9 mouse cellular contexts compared by ENCODE assay signal in genomic region chr13:55478036-55478435, GRCm38 (mm10). TPM values are rescaled to one million over a fixed set of nuclear protein-coding genes. Genes with fewer than 3 reads are reported as not detected.
DNase-seq lines count a peak whose midpoint lies in the region; ATAC-seq and TF ChIP-seq lines count a peak whose summit lies in the region.
"Had no signal": no experiment of that assay in that cellular context is flagged by ENCODE, and none has a peak within 500 bp of the region (broad histone marks: within the 10 kb centered on the region; RNA-seq: fewer than 3 reads in every experiment).

No protein-coding gene starts in this region.

- peak; percentile 73 for DNase-seq in intestine, embryonic 14.5 days (ENCODE audit: low spot score)
- DNase-seq in testis, postnatal 14 days (ENCODE audit: low spot score) = no peak
- DNase-seq in embryonic facial prominence, embryonic 10.5 days (ENCODE audit: low spot score) = peak; percentile 50
- no peak for DNase-seq in spleen, postnatal 36 days (ENCODE audit: low spot score in 2 of 2)

- H3K4me3 ChIP-seq in intestine, embryonic 14.5 days (ENCODE audit: low read depth, low read length) = no peak overlapping the region
- no peak overlapping the region for H3K4me3 ChIP-seq in intestine, embryonic 15.5 days (replicated peaks)
- H3K4me3 ChIP-seq in testis, adult 2 months (ENCODE audit: control insufficient read depth, low read depth, low read length) = no peak overlapping the region
- no peak overlapping the region for H3K4me3 ChIP-seq in embryonic facial prominence, embryonic 10.5 days
- H3K4me3 ChIP-seq in small intestine, adult 2 months (ENCODE audit: low read depth, low read length) = no peak overlapping the region
- no peak overlapping the region for H3K4me3 ChIP-seq in heart, embryonic 12.5 days
- H3K4me3 ChIP-seq: lung, embryonic 15.5 days had no signal

- WGBS in intestine, embryonic 14.5 days = 48% methylated on average over 5 of the region's 5 CpGs
- 55% methylated on average over 5 of the region's 5 CpGs for WGBS in intestine, embryonic 15.5 days
- 53% methylated on average over 5 of the region's 5 CpGs for WGBS in embryonic facial prominence, embryonic 10.5 days
- 58% methylated on average over 5 of the region's 5 CpGs for WGBS in small intestine, adult 2 months
- WGBS in heart, embryonic 12.5 days = 47% methylated on average over 5 of the region's 5 CpGs

- no peak for TF ChIP-seq POLR2A in testis, adult 2 months (IDR thresholded peaks at IDR 0.05; ENCODE audit: control insufficient read depth, low read depth, low read length)
- TF ChIP-seq POLR2A in small intestine, adult 2 months (IDR thresholded peaks at IDR 0.05; ENCODE audit: low read depth, low read length) = no peak

- H3K4me2 ChIP-seq in intestine, embryonic 14.5 days (ENCODE audit: low read length) = no peak overlapping the region
- H3K4me2 ChIP-seq in intestine, embryonic 15.5 days (replicated peaks) = no peak overlapping the region
- H3K4me2 ChIP-seq in heart, embryonic 12.5 days = no peak overlapping the region
- H3K4me2 ChIP-seq: lung, embryonic 15.5 days had no signal

- H3K9me3 ChIP-seq in intestine, embryonic 14.5 days (ENCODE audit: control insufficient read depth, low read length) = no peaks in the 10 kb centered on the region
- no peaks in the 10 kb centered on the region for H3K9me3 ChIP-seq in intestine, embryonic 15.5 days
- H3K9me3 ChIP-seq in embryonic facial prominence, embryonic 10.5 days = no peaks in the 10 kb centered on the region
- H3K9me3 ChIP-seq in heart, embryonic 12.5 days (replicated peaks) = peaks cover 3% of the 10 kb centered on the region; the same call in 1 of the 2 replicates
- H3K9me3 ChIP-seq: lung, embryonic 15.5 days had no signal

- H3K9ac ChIP-seq in intestine, embryonic 14.5 days (ENCODE audit: low read length) = no peak overlapping the region
- H3K9ac ChIP-seq in intestine, embryonic 15.5 days = no peak overlapping the region
- H3K9ac ChIP-seq in heart, embryonic 12.5 days = no peak overlapping the region
- H3K9ac ChIP-seq: lung, embryonic 15.5 days had no signal

- peak; percentile 60; the same call in 1 of the 2 replicates for TF ChIP-seq CTCF in testis, adult 2 months (IDR thresholded peaks at IDR 0.05; ENCODE audit: control insufficient read depth, insufficient read depth, insufficient replicate concordance, low read depth, low read length)
- TF ChIP-seq CTCF in small intestine, adult 2 months (IDR thresholded peaks at IDR 0.05; ENCODE audit: extremely low read depth, insufficient read length, insufficient replicate concordance, low read depth, low read length) = peak; percentile 55; the same call in 1 of the 2 replicates

- no peaks in the 10 kb centered on the region for H3K27me3 ChIP-seq in intestine, embryonic 14.5 days (replicated peaks; ENCODE audit: control insufficient read depth, insufficient read depth, low read length)
- H3K27me3 ChIP-seq in intestine, embryonic 15.5 days (replicated peaks) = no peaks in the 10 kb centered on the region
- H3K27me3 ChIP-seq in testis, adult 2 months (ENCODE audit: control insufficient read depth, insufficient read depth, low read length) = no peaks in the 10 kb centered on the region
- H3K27me3 ChIP-seq in embryonic facial prominence, embryonic 10.5 days (replicated peaks; ENCODE audit: low read depth, poor library complexity, severe bottlenecking) = no peaks in the 10 kb centered on the region
- no peaks in the 10 kb centered on the region for H3K27me3 ChIP-seq in small intestine, adult 2 months (ENCODE audit: control insufficient read depth, insufficient read depth, low read length)
- peaks cover 64% of the 10 kb centered on the region for H3K27me3 ChIP-seq in heart, embryonic 12.5 days (replicated peaks)
- H3K27me3 ChIP-seq: lung, embryonic 15.5 days had no signal

- no peak overlapping the region for H3K27ac ChIP-seq in intestine, embryonic 14.5 days (ENCODE audit: low read depth)
- H3K27ac ChIP-seq in intestine, embryonic 15.5 days = no peak overlapping the region
- H3K27ac ChIP-seq in testis, adult 2 months (ENCODE audit: control insufficient read depth, insufficient read depth, low read depth, low read length) = no peak overlapping the region
- no peak overlapping the region for H3K27ac ChIP-seq in embryonic facial prominence, embryonic 10.5 days (replicated peaks)
- no peak overlapping the region for H3K27ac ChIP-seq in small intestine, adult 2 months (ENCODE audit: insufficient read depth, low read depth, low read length)
- no peak overlapping the region for H3K27ac ChIP-seq in heart, embryonic 12.5 days (ENCODE audit: poor library complexity, severe bottlenecking)
- H3K27ac ChIP-seq: lung, embryonic 15.5 days had no signal

- ATAC-seq in intestine, embryonic 14.5 days (replicated peaks; ENCODE audit: low FRiP score, low TSS enrichment, low read depth) = no peak
- ATAC-seq in intestine, embryonic 15.5 days = no peak
- no peak for ATAC-seq in heart, embryonic 12.5 days (ENCODE audit: insufficient number of reproducible peaks, low FRiP score)

- peaks cover 11% of the 10 kb centered on the region for H3K4me1 ChIP-seq in intestine, embryonic 14.5 days (replicated peaks; ENCODE audit: control insufficient read depth, insufficient read depth, low read length)
- H3K4me1 ChIP-seq in intestine, embryonic 15.5 days (replicated peaks) = peaks cover 14% of the 10 kb centered on the region; the same call in 1 of the 2 replicates
- H3K4me1 ChIP-seq in testis, adult 2 months (ENCODE audit: control insufficient read depth, insufficient read depth, low read length) = peaks cover 43% of the 10 kb centered on the region
- peaks cover 38% of the 10 kb centered on the region for H3K4me1 ChIP-seq in embryonic facial prominence, embryonic 10.5 days
- H3K4me1 ChIP-seq in small intestine, adult 2 months (ENCODE audit: control insufficient read depth, insufficient read depth, insufficient read length, low read length) = peaks cover 5% of the 10 kb centered on the region
- H3K4me1 ChIP-seq in heart, embryonic 12.5 days (replicated peaks) = peaks cover 21% of the 10 kb centered on the region

- peaks cover 77% of the 10 kb centered on the region for H3K36me3 ChIP-seq in intestine, embryonic 14.5 days (ENCODE audit: control insufficient read depth, insufficient read depth, low read length)
- peaks cover 40% of the 10 kb centered on the region for H3K36me3 ChIP-seq in intestine, embryonic 15.5 days
- no peaks in the 10 kb centered on the region for H3K36me3 ChIP-seq in testis, adult 2 months (ENCODE audit: control insufficient read depth, insufficient read depth, low read length)
- peaks cover 97% of the 10 kb centered on the region for H3K36me3 ChIP-seq in embryonic facial prominence, embryonic 10.5 days (replicated peaks)
- H3K36me3 ChIP-seq in small intestine, adult 2 months (ENCODE audit: control insufficient read depth, insufficient read depth, low read length) = no peaks in the 10 kb centered on the region
- peaks cover 75% of the 10 kb centered on the region for H3K36me3 ChIP-seq in heart, embryonic 12.5 days

RNA-seq across cellular contexts. Expression of gene Dbn1, which starts 9.9 kb away (rescaled TPM):
- 120 and 134 TPM in 2 replicates for polyA plus RNA-seq in intestine, embryonic 14.5 days (2014; fragmentation: Nextera tagmentation; extraction: Ambion mirVana)
- 103 and 109 TPM in 2 replicates for polyA plus RNA-seq in intestine, embryonic 15.5 days (2015; fragmentation: Nextera tagmentation; extraction: Ambion mirVana)
- polyA plus RNA-seq in testis, adult 2 months (2012; rRNA removed) = 89.3 and 101 TPM in 2 replicates
- polyA plus RNA-seq in embryonic facial prominence, embryonic 10.5 days (2016; fragmentation: Nextera tagmentation; extraction: Ambion mirVana) = 412 and 419 TPM in 2 replicates
- polyA plus RNA-seq in small intestine, adult 2 months (2012; rRNA removed) = 8.9 and 9.8 TPM in 2 replicates
- polyA plus RNA-seq in heart, embryonic 12.5 days (2016; fragmentation: Nextera tagmentation; extraction: Ambion mirVana) = 101 TPM in 2 replicates

RNA-seq across cellular contexts. Expression of gene Prr7, which starts 14.0 kb away (rescaled TPM):
- 0.55 and 0.70 TPM in 2 replicates for polyA plus RNA-seq in intestine, embryonic 14.5 days (2014; fragmentation: Nextera tagmentation; extraction: Ambion mirVana)
- polyA plus RNA-seq in intestine, embryonic 15.5 days (2015; fragmentation: Nextera tagmentation; extraction: Ambion mirVana) = 0.24 and 0.28 TPM in 2 replicates
- polyA plus RNA-seq in testis, adult 2 months (2012; rRNA removed) = 20.3 and 24.9 TPM in 2 replicates
- 0.54 TPM in 2 replicates for polyA plus RNA-seq in embryonic facial prominence, embryonic 10.5 days (2016; fragmentation: Nextera tagmentation; extraction: Ambion mirVana)
- polyA plus RNA-seq in small intestine, adult 2 months (2012; rRNA removed) = 5.9 and 8.2 TPM in 2 replicates
- polyA plus RNA-seq in heart, embryonic 12.5 days (2016; fragmentation: Nextera tagmentation; extraction: Ambion mirVana) = 0.41 TPM in 1 of 2 replicates, not detected in the other

RNA-seq across cellular contexts. Expression of gene Grk6, which starts 33.2 kb away (rescaled TPM):
- polyA plus RNA-seq in intestine, embryonic 14.5 days (2014; fragmentation: Nextera tagmentation; extraction: Ambion mirVana) = 43.4 and 55.1 TPM in 2 replicates
- 38.3 and 38.7 TPM in 2 replicates for polyA plus RNA-seq in intestine, embryonic 15.5 days (2015; fragmentation: Nextera tagmentation; extraction: Ambion mirVana)
- 7.8 and 8.4 TPM in 2 replicates for polyA plus RNA-seq in testis, adult 2 months (2012; rRNA removed)
- 65.2 and 65.6 TPM in 2 replicates for polyA plus RNA-seq in embryonic facial prominence, embryonic 10.5 days (2016; fragmentation: Nextera tagmentation; extraction: Ambion mirVana)
- polyA plus RNA-seq in small intestine, adult 2 months (2012; rRNA removed) = 21.1 and 38.4 TPM in 2 replicates
- polyA plus RNA-seq in heart, embryonic 12.5 days (2016; fragmentation: Nextera tagmentation; extraction: Ambion mirVana) = 27.6 and 29.1 TPM in 2 replicates

RNA-seq across cellular contexts. Expression of gene Pdlim7, which starts 35.4 kb away (rescaled TPM):
- polyA plus RNA-seq in intestine, embryonic 14.5 days (2014; fragmentation: Nextera tagmentation; extraction: Ambion mirVana) = 253 and 260 TPM in 2 replicates
- 187 and 195 TPM in 2 replicates for polyA plus RNA-seq in intestine, embryonic 15.5 days (2015; fragmentation: Nextera tagmentation; extraction: Ambion mirVana)
- polyA plus RNA-seq in testis, adult 2 months (2012; rRNA removed) = 7.6 and 14.5 TPM in 2 replicates
- 209 and 215 TPM in 2 replicates for polyA plus RNA-seq in embryonic facial prominence, embryonic 10.5 days (2016; fragmentation: Nextera tagmentation; extraction: Ambion mirVana)
- 57.1 and 60.2 TPM in 2 replicates for polyA plus RNA-seq in small intestine, adult 2 months (2012; rRNA removed)
- 427 and 428 TPM in 2 replicates for polyA plus RNA-seq in heart, embryonic 12.5 days (2016; fragmentation: Nextera tagmentation; extraction: Ambion mirVana)

RNA-seq across cellular contexts. Expression of gene Dok3, which starts 51.1 kb away (rescaled TPM):
- 1.9 and 2.5 TPM in 2 replicates for polyA plus RNA-seq in intestine, embryonic 14.5 days (2014; fragmentation: Nextera tagmentation; extraction: Ambion mirVana)
- polyA plus RNA-seq in intestine, embryonic 15.5 days (2015; fragmentation: Nextera tagmentation; extraction: Ambion mirVana) = 3.1 and 3.6 TPM in 2 replicates
- polyA plus RNA-seq in testis, adult 2 months (2012; rRNA removed) = 2.3 TPM in 2 replicates
- polyA plus RNA-seq in embryonic facial prominence, embryonic 10.5 days (2016; fragmentation: Nextera tagmentation; extraction: Ambion mirVana) = 3.6 and 4.2 TPM in 2 replicates
- 14.1 and 25.7 TPM in 2 replicates for polyA plus RNA-seq in small intestine, adult 2 months (2012; rRNA removed)
- 1.4 and 1.7 TPM in 2 replicates for polyA plus RNA-seq in heart, embryonic 12.5 days (2016; fragmentation: Nextera tagmentation; extraction: Ambion mirVana)

Comparison
In these comparisons a context has a peak if more than half of its experiments do, and no peak if none do; other contexts are left out.
1. DNase-seq: peak in intestine, embryonic 14.5 days (single experiment) and embryonic facial prominence, embryonic 10.5 days (single experiment); none in testis, postnatal 14 days (single experiment) and spleen, postnatal 36 days (0 of 2).